Mouse (Mus musculus) liver, postnatal 0 days (tissue): ENCODE data around the gene Them4. TPM values are rescaled to one million over a fixed set of nuclear protein-coding genes. Genes with fewer than 3 reads are reported as not detected.
A peak's percentile ranks its signal among the peaks of the same experiment; 100 is the strongest.
"Not testable (repeated sequence)": the region's sequence is repeated elsewhere in the genome, so short reads cannot be mapped to it uniquely, and the experiment has no call there.

ENCODE experiments used
- ATAC-seq: fragments of 200-750 bp; cut with Nextera tagmentation; 2 replicates; pipeline ENCODE4 v1.8.0; 2017; ENCODE audit warnings: mild to moderate bottlenecking, moderate library complexity
- DNase-seq: peaks from one replicate; pipeline ENCODE4 v3.0.0-alpha.2; 2016
- H3K27ac ChIP-seq: fragments of 300-500 bp; sonication (generic); 2 replicates; pipeline ENCODE4 v1.5.1; 2014; ENCODE audit warnings: antibody characterized with exemption, moderate library complexity, mild to moderate bottlenecking, low read depth
- H3K27me3 ChIP-seq: fragments of 300-500 bp; sonication (generic); 2 replicates; pipeline ENCODE4 v1.6.1; 2014; ENCODE audit warnings: low read length, control low read depth, mixed read lengths; ENCODE audit not compliant: insufficient read depth
- H3K36me3 ChIP-seq: fragments of 300-500 bp; sonication (generic); replicated peaks from 2 replicates; pipeline ENCODE4 v1.6.1; 2014; ENCODE audit warnings: mild to moderate bottlenecking, control low read depth, low read length, moderate library complexity, mixed read lengths; ENCODE audit not compliant: insufficient read depth
- H3K4me1 ChIP-seq: fragments of 300-500 bp; sonication (generic); 2 replicates; pipeline ENCODE4 v1.6.1; 2014; ENCODE audit warnings: antibody characterized with exemption, mild to moderate bottlenecking, control low read depth; ENCODE audit not compliant: insufficient read depth
- H3K4me2 ChIP-seq: fragments of 300-500 bp; sonication (generic); 2 replicates; pipeline ENCODE4 v1.6.1; 2014; ENCODE audit warnings: low read depth, mild to moderate bottlenecking, low read length, moderate library complexity, mixed read lengths
- H3K4me3 ChIP-seq: fragments of 300-500 bp; sonication (generic); 2 replicates; pipeline ENCODE4 v1.5.1; 2014; ENCODE audit warnings: low read depth, low read length
- H3K9ac ChIP-seq: fragments of 300-500 bp; sonication (generic); replicated peaks from 2 replicates; pipeline ENCODE4 v1.6.1; 2014; ENCODE audit warnings: mild to moderate bottlenecking, moderate library complexity
- H3K9me3 ChIP-seq: fragments of 300-500 bp; sonication (generic); 2 replicates; pipeline ENCODE4 v1.6.1; 2016; ENCODE audit warnings: mild to moderate bottlenecking, control low read depth, low read length, mixed read lengths
- CTCF ChIP-seq: sonication (generic); IDR thresholded peaks from 2 replicates; pipeline ENCODE4 v1.5.1; 2016; ENCODE audit warnings: antibody characterized with exemption, low read depth
- EP300 ChIP-seq: IDR thresholded peaks from 2 replicates; pipeline ENCODE4 v1.6.1; 2016; ENCODE audit warnings: antibody characterized with exemption, low read depth, mild to moderate bottlenecking
- WGBS: fragments of 180-500 bp; shearing (Covaris S2); extraction: QIAGEN DNeasy Blood & Tissue Kit; methylation state at CpG from one replicate; pipeline ENCODE4 v1.1.7; 2014; ENCODE audit not compliant: insufficient replicate concordance; 5-methylcytosine and 5-hydroxymethylcytosine counted together
- polyA plus RNA-seq: library from polyadenylated mRNA; unstranded; fragments of >200 nt; fragmentation: Nextera tagmentation; extraction: Ambion mirVana; gene quantifications from 2 replicates; pipeline ENCODE4 v1.2.1, GENCODE M21; 2015

Them4 gene
- polyA plus RNA-seq: 15.6 and 16.3 TPM in 2 replicates

DNA sequence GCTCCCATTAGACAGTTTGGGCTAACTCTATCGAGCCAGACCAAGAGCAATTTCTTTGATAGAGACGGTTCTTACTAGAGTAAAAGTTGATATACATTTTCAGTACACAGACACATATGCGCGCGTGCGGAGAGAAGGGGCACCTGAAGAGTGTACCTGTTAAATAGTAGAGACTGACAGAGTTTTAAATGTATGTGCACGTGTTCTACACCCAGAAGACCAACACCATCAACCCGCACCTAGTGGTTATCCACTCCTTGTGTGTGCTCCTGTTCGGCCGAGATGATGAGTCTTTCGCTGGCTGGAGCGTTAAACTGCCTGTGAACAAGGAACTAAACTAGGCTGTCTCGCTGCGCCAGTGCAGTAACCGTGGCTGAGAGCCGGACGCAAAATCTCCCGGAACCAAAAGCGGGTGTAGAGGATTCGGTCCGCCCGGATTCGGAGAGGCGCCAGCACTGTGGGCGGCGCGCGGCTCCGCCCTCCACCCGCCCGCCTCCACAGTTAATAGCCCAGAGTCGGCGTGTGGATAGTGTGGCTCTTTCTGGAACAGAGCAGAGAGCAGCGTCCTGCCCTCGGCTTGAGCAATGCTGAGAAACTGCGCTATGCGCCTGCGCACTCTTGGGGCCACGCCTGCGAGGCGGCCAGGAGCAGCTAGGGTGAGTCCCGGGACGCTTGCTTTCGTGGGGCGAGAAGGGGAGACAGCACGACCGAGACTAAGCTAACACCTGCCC is at the start of gene Them4:
Them4 (plus strand) TSS at position 457 of the 731 bp plus-strand sequence.
- WGBS: 2% methylated on average over 47 of the region's 47 CpGs
- Histone ChIP-seq H3K9ac (peak within 1 kb of the TSS; percentile 62), H3K36me3 (no peaks in the 10 kb centered on the region), H3K4me2 (peak within 1 kb of the TSS; percentile 79), H3K9me3 (no peaks in the 10 kb centered on the region), H3K27ac (peak within 1 kb of the TSS; percentile 81), H3K27me3 (no peaks in the 10 kb centered on the region), H3K4me3 (peak within 1 kb of the TSS; percentile 64), H3K4me1 (peaks cover 11% of the 10 kb centered on the region; the same call in 1 of the 2 replicates)
- peak; percentile 92 for DNase-seq
- TF ChIP-seq EP300 (no peak; the same call in 1 of the 2 replicates), CTCF (0 out of 2 replicates have a peak, but pooled peaks have one; percentile 9)
- peak; percentile 100 for ATAC-seq

DNA sequence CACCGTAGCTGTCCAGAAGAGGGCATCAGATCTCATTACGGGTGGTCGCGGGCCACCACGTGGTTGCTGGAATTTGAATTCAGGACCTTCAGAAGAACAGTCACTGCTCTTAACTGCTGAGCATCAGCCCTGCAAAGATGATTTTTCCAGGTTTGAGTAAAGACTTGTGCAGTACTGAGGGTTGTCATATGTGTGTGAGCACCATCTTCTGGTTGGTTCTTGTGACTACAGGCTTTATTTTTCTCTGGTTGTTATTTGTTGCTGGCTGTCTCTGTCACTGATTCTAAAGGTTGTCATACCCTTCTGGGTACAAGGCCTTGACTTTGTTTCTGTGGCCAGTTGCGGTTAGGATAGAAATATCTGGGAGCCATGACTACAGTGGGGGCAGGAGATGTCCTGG is 49.3 kb upstream of the Them4 start:
- Histone ChIP-seq H3K4me2 (no peak overlapping the region), H3K4me1 (no peaks in the 10 kb centered on the region), H3K27me3 (no peaks in the 10 kb centered on the region), H3K27ac (no peak overlapping the region), H3K9ac (no peak overlapping the region), H3K4me3 (no peak overlapping the region), H3K9me3 (no peaks in the 10 kb centered on the region), H3K36me3 (no peaks in the 10 kb centered on the region)
- no peak for ATAC-seq
- 44% methylated on average over 6 of the region's 6 CpGs for WGBS
- DNase-seq: no peak
- TF ChIP-seq CTCF (peak; percentile 37), EP300 (no peak)

DNA sequence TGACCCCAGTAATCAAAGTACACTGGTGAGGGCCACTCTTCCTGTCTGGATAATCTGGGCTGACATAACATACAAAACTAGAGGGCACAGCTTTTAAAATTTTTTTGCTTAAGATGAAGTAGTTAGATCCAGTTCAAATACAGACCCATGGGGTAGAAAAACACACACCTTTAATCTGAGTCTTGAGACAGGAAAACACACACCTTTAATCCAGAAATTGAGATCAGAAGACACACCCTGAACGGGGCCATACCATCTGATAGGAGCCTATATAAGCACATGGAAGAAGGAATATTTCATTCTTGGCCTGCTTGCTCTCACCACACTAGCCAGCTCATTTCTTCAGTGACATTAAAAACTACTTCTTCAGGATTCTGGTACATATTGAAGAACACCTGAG is 46.2 kb upstream of the Them4 start, which contains the start of gene Gm4778:
Gm4778 (plus strand) TSS at position 301 of the 400 bp plus-strand sequence.
- not testable (repeated sequence) for DNase-seq, H3K9me3 ChIP-seq, ATAC-seq, H3K36me3 ChIP-seq, H3K27me3 ChIP-seq, H3K9ac ChIP-seq, H3K4me2 ChIP-seq, H3K27ac ChIP-seq, H3K4me3 ChIP-seq, H3K4me1 ChIP-seq
- no CpG with 5 or more reads among the region's 1 CpGs for WGBS

DNA sequence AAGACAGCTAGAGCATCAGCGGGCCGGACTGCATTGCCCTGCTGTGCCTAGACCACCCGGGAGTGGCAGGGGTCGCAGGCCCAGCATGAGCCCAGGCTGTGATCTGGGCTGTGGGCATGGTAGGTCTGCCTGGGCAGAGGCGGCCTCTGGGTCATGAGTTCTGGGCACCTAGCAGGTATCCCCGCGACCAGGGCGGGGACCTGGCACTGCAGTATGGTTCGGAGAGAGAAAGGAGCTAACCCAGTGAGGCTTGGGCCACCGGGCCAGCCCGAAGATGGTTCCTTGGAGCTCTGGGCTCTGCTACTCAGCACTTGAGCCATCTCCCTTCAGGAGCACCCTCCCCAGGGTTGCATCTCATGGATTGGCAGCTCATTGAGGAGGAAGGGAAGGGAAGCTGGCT is 33.9 kb upstream of the Them4 start:
- Histone ChIP-seq H3K4me1 (no peaks in the 10 kb centered on the region), H3K27me3 (no peaks in the 10 kb centered on the region), H3K36me3 (no peaks in the 10 kb centered on the region), H3K4me3 (no peak overlapping the region), H3K9me3 (no peaks in the 10 kb centered on the region), H3K4me2 (no peak overlapping the region), H3K9ac (no peak overlapping the region), H3K27ac (no peak overlapping the region)
- WGBS: 89% methylated on average over 11 of the region's 11 CpGs
- no peak for TF ChIP-seq EP300
- TF ChIP-seq CTCF: no peak
- ATAC-seq (no peak), DNase-seq (no peak)

DNA sequence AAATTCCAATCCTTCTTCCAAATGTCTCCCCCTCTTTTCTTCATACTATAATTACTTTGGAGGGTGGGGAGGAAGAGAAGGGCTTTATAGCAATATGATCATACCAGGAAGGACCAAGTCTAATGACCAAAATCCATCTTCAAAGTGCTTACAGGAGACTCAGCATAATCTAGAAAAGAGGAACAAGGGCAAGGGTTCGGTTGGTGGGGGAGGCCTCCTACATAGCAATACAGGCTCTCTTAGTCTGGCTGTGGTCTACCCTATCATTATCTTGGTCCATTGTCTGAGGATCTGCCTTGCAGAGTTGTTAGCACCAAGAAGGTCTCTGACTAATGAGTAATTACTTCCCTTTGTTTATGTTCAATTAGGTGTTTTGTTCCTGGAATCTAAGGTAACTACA is 4.4 kb upstream of the Them4 start:
- no peak for TF ChIP-seq EP300
- TF ChIP-seq CTCF: no peak
- ATAC-seq (no peak), DNase-seq (no peak)
- Histone ChIP-seq H3K27ac (no peak overlapping the region), H3K36me3 (no peaks in the 10 kb centered on the region), H3K9me3 (no peaks in the 10 kb centered on the region; the same call in 1 of the 2 replicates), H3K9ac (no peak overlapping the region), H3K27me3 (no peaks in the 10 kb centered on the region), H3K4me2 (no peak overlapping the region), H3K4me1 (peaks cover 5% of the 10 kb centered on the region; the same call in 1 of the 2 replicates), H3K4me3 (no peak overlapping the region)
- 44% methylated on average over 1 of the region's 1 CpGs for WGBS

DNA sequence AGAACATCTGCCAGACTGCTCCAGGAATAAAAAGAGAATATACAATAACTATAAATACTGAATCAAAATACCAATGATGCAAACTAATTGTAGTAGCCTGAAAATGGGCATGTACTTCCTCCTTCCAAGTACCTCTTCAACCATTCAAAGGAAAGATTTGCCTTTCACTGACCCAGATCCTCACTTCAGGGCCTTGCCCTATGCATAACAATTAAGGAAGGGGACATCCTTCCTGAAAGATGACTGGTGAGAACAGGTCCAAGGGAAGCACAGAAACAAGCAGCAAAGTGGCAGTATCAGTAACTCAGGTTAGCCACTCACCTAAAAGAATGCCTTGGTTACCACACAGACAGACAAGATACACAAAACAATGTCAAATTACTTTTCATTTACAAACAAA is 2.9 kb upstream of the Them4 start:
- Histone ChIP-seq H3K36me3 (no peaks in the 10 kb centered on the region), H3K4me1 (peaks cover 10% of the 10 kb centered on the region; the same call in 1 of the 2 replicates), H3K4me3 (no peak overlapping the region), H3K9ac (no peak overlapping the region), H3K27me3 (no peaks in the 10 kb centered on the region), H3K4me2 (no peak overlapping the region), H3K9me3 (no peaks in the 10 kb centered on the region; the same call in 1 of the 2 replicates), H3K27ac (no peak overlapping the region)
- no peak for DNase-seq
- no peak for TF ChIP-seq EP300
- TF ChIP-seq CTCF: no peak
- no peak for ATAC-seq
